Mouse (Mus musculus): ENCODE measurements around the gene Pole4. TPM values are rescaled to one million over a fixed set of nuclear protein-coding genes. Genes with fewer than 3 reads are reported as not detected.

The Pole4 gene
- total RNA-seq (2022) = 10 to 100 TPM; 34.6 to 40.3 (median 37.5) TPM

DNA sequence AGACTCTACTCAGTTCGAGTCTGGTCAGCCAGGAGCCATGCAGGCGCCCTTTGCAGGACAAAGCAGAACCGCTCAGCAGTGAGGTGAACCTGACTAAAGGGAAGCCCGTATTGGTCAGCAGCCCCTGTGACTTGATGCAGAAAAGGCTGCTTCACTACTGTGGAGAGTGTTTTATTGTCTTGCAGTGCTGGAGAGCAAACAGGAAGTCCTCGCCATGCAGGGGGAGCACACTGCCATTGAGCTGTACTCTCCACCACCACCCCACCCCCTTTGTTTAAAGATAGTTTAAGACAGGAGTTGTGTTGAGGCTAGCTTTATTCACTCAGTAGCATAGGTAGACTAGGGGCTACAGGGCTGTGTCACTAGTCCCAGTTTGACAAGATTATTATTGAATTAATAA is at the start of gene Pole4:
TSS of gene Pole4 (minus strand) at position 145 of the 400 bp plus-strand sequence.
- no peak for DNase-seq (ENCODE audit: low spot score in 2 of 2)

GRCm38 (mm10) chr6:82754769-82755168 is 49.6 kb upstream of the Pole4 start:
- no peak for DNase-seq (ENCODE audit: low spot score in 2 of 2)

DNA sequence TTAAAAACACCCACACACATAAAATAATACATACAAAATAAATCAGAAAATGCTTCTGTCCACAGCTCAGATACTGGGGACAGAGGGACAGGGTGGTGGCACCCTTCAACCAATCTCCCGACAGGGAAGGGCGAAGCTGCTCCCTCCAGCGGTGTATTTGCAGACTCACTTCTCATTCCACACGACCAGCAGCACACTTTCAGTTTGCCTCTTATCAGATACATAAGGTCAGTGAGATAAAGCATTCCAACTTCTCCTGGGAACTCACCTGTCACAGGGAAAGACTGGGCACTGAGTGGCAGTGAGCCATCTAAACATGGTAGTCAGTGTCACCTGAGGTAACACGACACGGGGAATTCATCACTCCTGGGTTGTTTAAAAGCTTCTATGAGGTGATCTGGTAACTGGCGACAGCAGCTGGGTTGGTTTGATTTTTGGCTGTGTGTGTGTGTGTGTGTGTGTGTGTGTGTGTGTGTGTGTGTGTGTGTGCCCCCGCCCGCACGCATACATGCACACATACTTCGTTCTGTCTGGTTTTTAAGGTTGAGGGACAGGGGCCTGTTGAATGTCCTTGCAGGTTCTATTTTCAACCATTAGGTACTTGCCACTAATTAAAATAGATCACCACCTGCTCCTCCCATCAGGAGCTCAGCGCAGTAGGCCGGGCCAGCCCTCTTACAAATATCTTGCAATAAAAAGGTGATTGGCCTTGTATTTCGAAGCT is 48.6 kb upstream of the Pole4 start:
- DNase-seq (ENCODE audit: low spot score in 2 of 2) = no peak

DNA sequence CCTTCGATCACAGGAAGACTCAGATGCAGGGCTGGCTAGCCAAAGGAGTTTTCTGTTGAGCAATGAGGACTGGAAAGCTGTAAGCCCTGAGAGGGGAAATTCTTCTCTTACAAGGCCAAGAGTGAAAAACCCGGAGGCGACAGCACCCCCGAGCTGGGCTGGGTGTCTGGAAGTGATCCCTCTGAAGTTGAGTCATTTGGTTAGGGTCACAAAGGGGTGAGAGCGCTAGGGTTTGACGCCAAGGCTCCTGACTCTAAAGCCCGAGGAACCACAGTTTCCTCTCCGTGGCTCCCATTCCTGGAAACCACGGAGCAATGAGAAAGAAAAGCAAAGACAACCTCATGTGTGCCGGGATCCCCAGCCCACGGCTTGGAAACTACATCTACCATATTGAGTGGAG is 47.9 kb upstream of the Pole4 start:
- DNase-seq (ENCODE audit: low spot score in 2 of 2) = no peak

DNA sequence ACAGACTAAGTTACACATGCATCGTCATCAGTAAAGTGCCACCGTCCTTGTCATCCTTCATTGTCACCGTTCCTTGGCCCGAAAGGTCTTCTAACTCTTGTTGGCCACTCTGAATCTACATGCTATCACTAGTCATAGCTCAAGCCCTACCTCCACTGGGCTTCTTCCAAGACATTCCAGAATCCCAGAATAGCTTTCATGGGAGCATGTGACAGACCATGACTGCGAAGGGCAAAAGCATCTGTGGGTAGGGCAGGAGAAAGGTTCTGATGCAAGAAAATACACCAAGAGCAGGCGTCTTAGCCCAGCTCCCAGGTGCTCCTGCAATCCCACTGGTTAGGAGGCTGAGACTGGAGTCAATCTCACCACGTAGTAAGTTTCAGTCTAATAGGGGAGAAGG is 46.6 kb upstream of the Pole4 start:
- no peak for DNase-seq (ENCODE audit: low spot score in 2 of 2)

DNA sequence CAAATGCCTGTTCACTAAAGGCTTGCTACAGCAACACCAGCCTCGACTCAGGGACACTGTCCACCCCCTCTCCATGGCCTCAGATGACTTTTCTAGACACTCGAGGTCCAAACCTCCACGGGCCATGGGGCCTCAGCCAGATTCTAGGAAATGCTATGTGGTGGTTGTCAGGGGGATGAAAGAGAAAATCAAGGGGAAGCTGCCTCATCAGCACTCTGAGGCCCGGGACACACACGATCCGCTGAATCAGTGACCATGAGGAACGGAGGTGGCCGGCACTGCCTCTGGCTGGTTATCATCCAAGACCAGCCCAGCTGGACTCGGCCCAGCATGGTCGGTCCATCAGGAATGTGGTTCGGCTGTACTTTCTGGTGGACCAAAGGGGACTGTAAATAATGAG is 45.9 kb upstream of the Pole4 start:
- no peak for DNase-seq (ENCODE audit: low spot score in 2 of 2)

DNA sequence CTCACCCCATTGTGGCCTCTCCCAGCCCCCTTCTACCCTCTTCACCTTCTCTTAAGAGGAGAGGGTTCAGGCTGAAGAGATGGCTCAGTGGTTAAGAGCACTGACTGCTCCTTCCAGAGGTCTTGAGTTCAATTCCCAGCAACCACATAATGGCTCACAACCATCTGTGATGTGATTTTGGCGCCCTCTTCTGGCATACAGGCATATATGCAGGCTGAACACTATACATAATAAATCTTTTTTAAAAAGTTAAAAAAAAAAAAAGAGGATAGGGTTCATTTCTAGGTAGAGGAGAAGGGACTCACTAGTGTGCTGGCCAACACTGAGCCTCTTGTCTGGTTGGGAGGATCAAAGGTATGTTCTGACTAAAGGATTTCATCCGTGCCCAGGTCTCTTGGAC is 44.9 kb upstream of the Pole4 start:
- DNase-seq (ENCODE audit: low spot score in 2 of 2) = no peak

DNA sequence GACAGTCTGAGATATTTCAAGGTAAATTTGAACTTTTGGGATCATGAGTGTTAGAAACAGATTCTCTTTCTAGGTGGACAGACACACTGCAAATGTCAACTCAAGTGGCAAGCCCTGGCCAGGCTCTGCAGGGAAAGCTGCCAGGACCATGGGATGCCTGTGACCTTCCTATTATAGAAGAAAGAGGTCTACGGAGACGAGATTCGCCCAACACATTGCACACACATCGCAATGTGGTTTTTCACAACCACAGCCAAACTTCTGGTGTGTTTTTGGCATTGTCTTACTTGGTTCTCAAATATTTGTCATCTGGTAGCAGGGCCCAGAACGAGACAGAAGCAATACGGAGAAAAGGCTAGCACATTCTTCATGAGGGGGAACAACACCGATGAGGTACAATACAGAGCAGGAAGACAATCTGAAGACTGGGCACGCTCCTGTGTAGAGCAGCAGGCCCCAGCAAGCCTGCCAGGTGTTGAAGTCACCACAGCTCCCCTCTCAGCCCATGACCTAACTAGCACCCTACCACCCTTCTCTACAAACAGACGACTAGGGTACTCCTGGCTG is 43.0 kb upstream of the Pole4 start:
- no peak for DNase-seq (ENCODE audit: low spot score in 2 of 2)

GRCm38 (mm10) chr6:82747085-82747484 is 41.9 kb upstream of the Pole4 start:
- no peak for DNase-seq (ENCODE audit: low spot score in 2 of 2)

- DNase-seq (ENCODE audit: low spot score in 2 of 2) = no peak
These were observed 39.4 kb upstream of the Pole4 start for GRCm38 (mm10) chr6:82744553-82744952.

- no peak for DNase-seq (ENCODE audit: low spot score in 2 of 2)
These were observed 36.3 kb upstream of the Pole4 start for GRCm38 (mm10) chr6:82741518-82741880.

DNA sequence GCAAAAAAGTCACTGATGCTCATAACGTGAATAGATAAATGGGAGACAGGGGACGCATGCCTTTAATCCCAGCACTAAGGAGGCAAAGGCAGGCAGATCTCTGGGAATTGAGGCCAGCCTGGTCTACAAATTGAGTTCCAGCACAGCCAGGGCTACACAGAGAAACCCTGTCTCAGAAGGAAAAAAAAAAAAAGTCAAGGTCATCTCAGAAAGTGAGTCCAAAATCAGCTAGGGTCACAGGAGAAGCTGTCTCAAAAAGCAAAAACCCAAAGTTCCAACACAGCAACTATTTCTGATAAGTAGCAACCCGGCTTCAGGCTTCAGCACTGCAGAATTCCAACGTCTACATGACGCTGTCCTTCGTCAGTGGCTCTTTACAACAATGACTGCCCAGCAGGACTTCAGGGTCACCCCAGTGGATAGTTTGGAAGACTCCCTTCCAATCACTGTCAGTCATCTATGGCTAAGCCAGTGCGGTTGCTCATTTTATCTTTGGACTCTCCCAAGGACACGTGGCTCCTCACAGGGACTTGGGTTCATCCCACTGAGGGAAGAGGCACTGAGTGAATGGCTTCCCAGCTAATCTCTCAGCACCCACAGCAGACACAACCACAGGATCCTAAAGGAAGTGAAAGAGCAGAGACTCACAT is 35.8 kb upstream of the Pole4 start:
- no peak for DNase-seq (ENCODE audit: low spot score in 2 of 2)

- peak; percentile 25 to 46 for DNase-seq (ENCODE audit: low spot score in 2 of 2)
These were observed 35.1 kb upstream of the Pole4 start for GRCm38 (mm10) chr6:82740269-82740668.

DNA sequence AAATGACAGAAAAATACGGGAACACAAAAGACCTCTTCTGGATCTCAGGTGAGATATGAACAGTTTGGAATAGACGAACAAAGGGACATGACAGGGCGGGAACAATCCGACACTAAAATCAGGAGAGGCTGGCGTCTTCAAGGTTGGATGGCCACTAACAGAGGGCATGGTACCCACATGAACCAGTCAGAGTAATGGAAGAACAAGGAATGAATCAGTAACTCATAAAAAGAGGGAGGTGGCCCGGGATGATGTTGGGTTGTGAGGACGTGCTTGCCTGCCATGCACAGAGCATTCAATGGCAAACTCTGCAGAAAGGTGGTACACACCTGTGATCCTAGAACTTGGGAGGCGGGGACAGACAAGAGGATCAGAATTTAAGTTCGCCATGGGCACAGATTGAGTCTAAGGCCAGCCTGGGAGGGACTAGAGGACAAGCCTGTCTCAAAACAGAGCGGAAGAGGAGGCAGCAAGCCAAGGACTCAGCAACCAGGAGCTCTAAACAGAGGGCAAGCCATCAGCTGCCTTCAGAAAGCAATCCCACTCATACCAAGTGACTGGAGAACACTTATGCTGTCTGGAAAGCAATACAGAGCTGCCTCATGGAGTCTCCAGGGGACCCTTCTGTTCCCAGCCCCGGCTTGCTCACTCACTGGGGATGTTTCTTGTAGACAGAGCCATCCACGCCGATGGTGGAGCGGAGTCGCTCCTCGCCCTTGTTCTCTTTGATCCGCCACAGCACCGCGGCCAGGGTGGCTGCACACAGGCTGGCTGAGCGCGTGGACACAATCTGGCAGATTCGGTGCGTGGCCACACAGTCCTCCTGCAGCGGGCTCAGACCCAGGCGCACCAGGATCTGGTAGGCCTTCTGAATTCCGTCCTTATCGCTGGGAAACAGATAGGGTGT is 32.7 kb upstream of the Pole4 start:
- DNase-seq (ENCODE audit: low spot score in 2 of 2) = no peak

- no peak for DNase-seq (ENCODE audit: low spot score in 2 of 2)
These were observed 31.7 kb upstream of the Pole4 start for GRCm38 (mm10) chr6:82736626-82737600.

GRCm38 (mm10) chr6:82735347-82735746 is 30.2 kb upstream of the Pole4 start:
- DNase-seq (ENCODE audit: low spot score in 2 of 2) = peak in 1 of 2 experiments; percentile 48

- no peak for DNase-seq (ENCODE audit: low spot score in 2 of 2)
These were observed 23.5 kb upstream of the Pole4 start for GRCm38 (mm10) chr6:82728635-82729034.

GRCm38 (mm10) chr6:82727206-82727605 is 22.0 kb upstream of the Pole4 start:
- DNase-seq (ENCODE audit: low spot score in 2 of 2) = no peak

- DNase-seq (ENCODE audit: low spot score in 2 of 2) = no peak
These were observed 18.2 kb upstream of the Pole4 start for GRCm38 (mm10) chr6:82723321-82723720.

- DNase-seq (ENCODE audit: low spot score in 2 of 2) = no peak
These were observed 11.0 kb upstream of the Pole4 start for GRCm38 (mm10) chr6:82716126-82716525.

DNA sequence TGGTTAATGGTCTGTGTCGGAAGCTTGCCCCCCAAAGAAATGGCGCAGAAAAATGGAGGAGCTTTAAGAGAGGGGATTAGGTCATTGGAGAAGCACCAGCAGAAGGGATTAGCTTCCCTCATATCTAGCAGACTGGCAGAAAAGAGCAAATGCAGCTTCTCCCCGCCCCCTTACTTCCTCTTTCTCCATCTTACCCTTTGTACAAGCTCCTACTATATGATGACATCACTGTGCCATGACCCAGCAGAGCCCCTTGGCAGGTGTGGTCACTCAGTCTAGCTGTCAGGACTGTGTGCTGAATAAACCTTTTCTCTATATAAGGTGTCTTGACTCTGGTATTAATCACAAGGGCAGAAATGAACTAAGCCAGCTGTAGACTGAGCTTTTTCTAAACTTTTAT is 10.5 kb upstream of the Pole4 start:
- DNase-seq (ENCODE audit: low spot score in 2 of 2) = no peak

Measured in layer of hippocampus, adult 8-10 months (tissue).